Comparison of ENCODE assay signal across 9 mouse cellular contexts in genomic region chr10:60691671-60692390, GRCm38 (mm10). TPM values are rescaled to one million over a fixed set of nuclear protein-coding genes. Genes with fewer than 3 reads are reported as not detected.
DNase-seq lines count a peak whose midpoint lies in the region; ATAC-seq and TF ChIP-seq lines count a peak whose summit lies in the region.
"Had no signal": no experiment of that assay in that cellular context is flagged by ENCODE, and none has a peak within 500 bp of the region (broad histone marks: within the 10 kb centered on the region; RNA-seq: fewer than 3 reads in every experiment).

No protein-coding gene starts in this region.

- H3K36me3 ChIP-seq in E14TG2a.4 (ENCODE audit: insufficient read depth, low read length), result no peaks in the 10 kb centered on the region
- no peaks in the 10 kb centered on the region for H3K36me3 ChIP-seq in neural tube, embryonic 13.5 days
- H3K36me3 ChIP-seq in limb, embryonic 10.5 days, result no peaks in the 10 kb centered on the region

- TF ChIP-seq CTCF in E14TG2a.4 (conservative IDR thresholded peaks at IDR 0.05; ENCODE audit: low read length), result no peak

- no peak overlapping the region for H3K9ac ChIP-seq in neural tube, embryonic 13.5 days

- peak overlapping the region; percentile 61 for H3K4me3 ChIP-seq in E14TG2a.4 (replicated peaks; ENCODE audit: low read length)
- H3K4me3 ChIP-seq in neural tube, embryonic 13.5 days, result no peak overlapping the region
- H3K4me3 ChIP-seq in limb, embryonic 10.5 days, result no peak overlapping the region
- H3K4me3 ChIP-seq: megakaryocyte, embryonic 14.5 days had no signal

- H3K4me1 ChIP-seq in E14TG2a.4 (replicated peaks; ENCODE audit: low read depth, low read length), result peaks cover 28% of the 10 kb centered on the region
- H3K4me1 ChIP-seq in neural tube, embryonic 13.5 days (replicated peaks), result peaks cover 16% of the 10 kb centered on the region
- H3K4me1 ChIP-seq in limb, embryonic 10.5 days, result peaks cover 20% of the 10 kb centered on the region

- peak overlapping the region; percentile 38; the same call in 1 of the 2 replicates for H3K27ac ChIP-seq in neural tube, embryonic 13.5 days (replicated peaks)
- H3K27ac ChIP-seq in limb, embryonic 10.5 days, result no peak overlapping the region

- no peaks in the 10 kb centered on the region for H3K9me3 ChIP-seq in E14TG2a.4 (ENCODE audit: low read length)
- H3K9me3 ChIP-seq in neural tube, embryonic 13.5 days, result no peaks in the 10 kb centered on the region
- no peaks in the 10 kb centered on the region for H3K9me3 ChIP-seq in limb, embryonic 10.5 days (replicated peaks)
- H3K9me3 ChIP-seq: megakaryocyte, embryonic 14.5 days had no signal

- H3K4me2 ChIP-seq in neural tube, embryonic 13.5 days, result no peak overlapping the region

- peaks cover 46% of the 10 kb centered on the region for H3K27me3 ChIP-seq in E14TG2a.4 (ENCODE audit: insufficient read depth, low read length)
- H3K27me3 ChIP-seq in neural tube, embryonic 13.5 days, result peaks cover 39% of the 10 kb centered on the region
- peaks cover 38% of the 10 kb centered on the region for H3K27me3 ChIP-seq in limb, embryonic 10.5 days (ENCODE audit: low read depth, poor library complexity, severe bottlenecking)

- 50% methylated on average over 20 of the region's 20 CpGs for WGBS in neural tube, embryonic 13.5 days
- WGBS in limb, embryonic 10.5 days, result 79% methylated on average over 20 of the region's 20 CpGs

- peak; percentile 21 for DNase-seq in kidney, adult 18-20 months
- DNase-seq in kidney, adult 8-10 months, result no peak
- peak; percentile 13 to 26 for DNase-seq in B cell, adult 2 months
- no peak for DNase-seq in urinary bladder, postnatal 14 days (ENCODE audit: low spot score)
- no peak for DNase-seq in limb, embryonic 10.5 days (ENCODE audit: low spot score)
- DNase-seq in spleen, adult 12 weeks (ENCODE audit: low spot score), result no peak

- ATAC-seq in neural tube, embryonic 13.5 days (ENCODE audit: low read depth), result peak; percentile 28; the same call in 1 of the 2 replicates

RNA-seq across cellular contexts. Expression of gene Cdh23, which starts 4.5 kb away (rescaled TPM):
- polyA plus RNA-seq in neural tube, embryonic 13.5 days (2015; fragmentation: Nextera tagmentation; extraction: Ambion mirVana), result 1.3 and 1.4 TPM in 2 replicates
- 0.26 and 0.36 TPM in 2 replicates for polyA plus RNA-seq in limb, embryonic 10.5 days (2016; fragmentation: Nextera tagmentation; extraction: Ambion mirVana)

Comparison
In these comparisons a context has a peak if more than half of its experiments do, and no peak if none do; other contexts are left out.
1. DNase-seq: peak in kidney, adult 18-20 months (single experiment) and B cell, adult 2 months (2 of 2); none in kidney, adult 8-10 months (0 of 2), urinary bladder, postnatal 14 days (single experiment), limb, embryonic 10.5 days (single experiment) and spleen, adult 12 weeks (single experiment).